In genomic region chr5:101861786-101862571, GRCm38 (mm10) we compare ENCODE assay signal across 20 mouse cellular contexts.
DNase-seq lines count a peak whose midpoint lies in the region; ATAC-seq and TF ChIP-seq lines count a peak whose summit lies in the region.
"Had no signal": no experiment of that assay in that cellular context is flagged by ENCODE, and none has a peak within 500 bp of the region (broad histone marks: within the 10 kb centered on the region; RNA-seq: fewer than 3 reads in every experiment).

No protein-coding gene starts in this region.

- H3K27ac ChIP-seq in hindbrain, postnatal 0 days: 0 out of 2 replicates have a peak overlapping the region, but pooled peaks have one; percentile 4
- H3K27ac ChIP-seq in hindbrain, embryonic 10.5 days: no peak overlapping the region
- peak overlapping the region; percentile 57 for H3K27ac ChIP-seq in kidney, postnatal 0 days
- H3K27ac ChIP-seq: macrophage had no signal

- no peak overlapping the region for H3K9ac ChIP-seq in hindbrain, postnatal 0 days (replicated peaks; ENCODE audit: low read length)
- no peak overlapping the region for H3K9ac ChIP-seq in kidney, postnatal 0 days (ENCODE audit: low read depth, low read length)
- H3K9ac ChIP-seq: heart, embryonic 12.5 days had no signal

- 79% methylated on average over 18 of the region's 18 CpGs for WGBS in hindbrain, postnatal 0 days
- 89% methylated on average over 18 of the region's 18 CpGs for WGBS in hindbrain, embryonic 10.5 days
- 62% methylated on average over 18 of the region's 18 CpGs for WGBS in kidney, postnatal 0 days

- peaks cover 72% of the 10 kb centered on the region for H3K36me3 ChIP-seq in hindbrain, postnatal 0 days (ENCODE audit: insufficient read depth, low read length)
- H3K36me3 ChIP-seq in hindbrain, embryonic 10.5 days: peaks cover 98% of the 10 kb centered on the region
- H3K36me3 ChIP-seq in kidney, postnatal 0 days (ENCODE audit: insufficient read depth, low read length): peaks cover 49% of the 10 kb centered on the region

- H3K4me2 ChIP-seq in hindbrain, postnatal 0 days (ENCODE audit: low read depth, low read length): no peak overlapping the region
- no peak overlapping the region for H3K4me2 ChIP-seq in kidney, postnatal 0 days (ENCODE audit: low read length)
- H3K4me2 ChIP-seq: heart, embryonic 12.5 days had no signal

- no peak overlapping the region for H3K4me3 ChIP-seq in hindbrain, postnatal 0 days (ENCODE audit: low read length)
- H3K4me3 ChIP-seq in hindbrain, embryonic 10.5 days: no peak overlapping the region
- H3K4me3 ChIP-seq in kidney, postnatal 0 days (replicated peaks; ENCODE audit: low read depth, low read length): no peak overlapping the region
- H3K4me3 ChIP-seq: heart, embryonic 12.5 days had no signal

- no peaks in the 10 kb centered on the region for H3K27me3 ChIP-seq in hindbrain, postnatal 0 days (ENCODE audit: insufficient read depth, low read length)
- H3K27me3 ChIP-seq in hindbrain, embryonic 10.5 days (ENCODE audit: insufficient read depth, poor library complexity, severe bottlenecking): no peaks in the 10 kb centered on the region
- H3K27me3 ChIP-seq in kidney, postnatal 0 days (ENCODE audit: insufficient read depth, low read length): no peaks in the 10 kb centered on the region
- H3K27me3 ChIP-seq: heart, embryonic 12.5 days had no signal

- no peak for DNase-seq in hindbrain, postnatal 0 days (ENCODE audit: low spot score)
- no peak for DNase-seq in hindbrain, embryonic 10.5 days (ENCODE audit: low spot score)
- no peak for DNase-seq in kidney, postnatal 0 days (ENCODE audit: low spot score)
- no peak for DNase-seq in kidney, postnatal 25 days
- DNase-seq in ES-CJ7 (ENCODE audit: low read depth, low spot score) (peak; percentile 59), ZHBTc4 (ENCODE audit: low read depth, low spot score) (peak; percentile 83)
- no peak for DNase-seq in urinary bladder, adult 18-20 months (ENCODE audit: low spot score in 2 of 2)
- DNase-seq: adrenal gland, adult 8-10 months; cerebellum, adult 18-20 months; cerebellum, postnatal 14 days; gastrocnemius, postnatal 14 days; heart, adult 18-20 months; heart, postnatal 10 days; kidney, adult 9 months; layer of hippocampus, postnatal 36 days; right cerebral cortex, postnatal 25 days; spleen, adult 18-20 months had no signal

- peak; percentile 21 for ATAC-seq in hindbrain, postnatal 0 days
- no peak for ATAC-seq in kidney, postnatal 0 days (replicated peaks; ENCODE audit: low FRiP score, low read depth)
- ATAC-seq: forebrain, embryonic 14.5 days had no signal

- no peak for TF ChIP-seq CTCF in hindbrain, postnatal 0 days (IDR thresholded peaks at IDR 0.05; ENCODE audit: low read depth)
- no peak for TF ChIP-seq CTCF in kidney, postnatal 0 days (IDR thresholded peaks at IDR 0.05; ENCODE audit: low read depth)

- H3K4me1 ChIP-seq in hindbrain, postnatal 0 days (ENCODE audit: insufficient read depth, low read length): no peaks in the 10 kb centered on the region
- no peaks in the 10 kb centered on the region for H3K4me1 ChIP-seq in hindbrain, embryonic 10.5 days (replicated peaks)
- peaks cover 3% of the 10 kb centered on the region; the same call in 1 of the 2 replicates for H3K4me1 ChIP-seq in kidney, postnatal 0 days (replicated peaks; ENCODE audit: insufficient read depth, low read length)
- H3K4me1 ChIP-seq: heart, embryonic 12.5 days had no signal

- H3K9me3 ChIP-seq in hindbrain, postnatal 0 days (ENCODE audit: low read length): no peaks in the 10 kb centered on the region
- no peaks in the 10 kb centered on the region for H3K9me3 ChIP-seq in hindbrain, embryonic 10.5 days
- no peaks in the 10 kb centered on the region for H3K9me3 ChIP-seq in kidney, postnatal 0 days (replicated peaks; ENCODE audit: low read length)
- H3K9me3 ChIP-seq: heart, embryonic 12.5 days had no signal

Comparison
In these comparisons a context has a peak if more than half of its experiments do, and no peak if none do; other contexts are left out.
1. DNase-seq: peak in ES-CJ7 (single experiment) and ZHBTc4 (single experiment); none in hindbrain, postnatal 0 days (single experiment), hindbrain, embryonic 10.5 days (single experiment), kidney, postnatal 0 days (single experiment), kidney, postnatal 25 days (0 of 2) and urinary bladder, adult 18-20 months (0 of 2).